Mouse (Mus musculus) kidney, postnatal 4 days (tissue): ENCODE results near the gene Dnaic2.
A peak's percentile ranks its signal among the peaks of the same experiment; 100 is the strongest.

Experiments used
- DNase-seq, 2 experiments: peaks; one replicate each; pipeline ENCODE4 v3.0.0; 2021; ENCODE audit warnings: mixed read lengths in 2 of 2

Dnaic2 gene

GRCm38 (mm10) chr11:114726965-114727825, at the start of gene Dnaic2:
Dnaic2 (plus strand) TSS chr11:114727408.
- DNase-seq: peak; percentile 80 to 88

- peak; percentile 51 to 67 for DNase-seq
Observed at GRCm38 (mm10) chr11:114679582-114679981, 47.6 kb upstream of the Dnaic2 start.

GRCm38 (mm10) chr11:114680291-114680690, 46.9 kb upstream of the Dnaic2 start:
- peak; percentile 62 to 77 for DNase-seq

- no peak for DNase-seq
Observed at GRCm38 (mm10) chr11:114681054-114681453, 46.2 kb upstream of the Dnaic2 start.

GRCm38 (mm10) chr11:114682321-114682900, 44.8 kb upstream of the Dnaic2 start:
- no peak for DNase-seq

GRCm38 (mm10) chr11:114683029-114683721, 44.0 kb upstream of the Dnaic2 start:
- no peak for DNase-seq

GRCm38 (mm10) chr11:114683722-114684621, 43.2 kb upstream of the Dnaic2 start:
- peak in 1 of 2 experiments; percentile 22 for DNase-seq

GRCm38 (mm10) chr11:114684627-114685373, 42.4 kb upstream of the Dnaic2 start:
- peak; percentile 30 to 67 for DNase-seq

GRCm38 (mm10) chr11:114685526-114686040, 41.6 kb upstream of the Dnaic2 start:
- no peak for DNase-seq

GRCm38 (mm10) chr11:114686221-114686959, 40.8 kb upstream of the Dnaic2 start:
- DNase-seq: no peak

- DNase-seq: peak; percentile 27 to 31
Observed at GRCm38 (mm10) chr11:114687574-114688188, 39.5 kb upstream of the Dnaic2 start.

GRCm38 (mm10) chr11:114688729-114689128, 38.5 kb upstream of the Dnaic2 start:
- DNase-seq: no peak

GRCm38 (mm10) chr11:114690192-114690591, 37.0 kb upstream of the Dnaic2 start:
- DNase-seq: no peak

- DNase-seq: no peak
Observed at GRCm38 (mm10) chr11:114691454-114692182, 35.6 kb upstream of the Dnaic2 start.

- no peak for DNase-seq
Observed at GRCm38 (mm10) chr11:114692601-114693000, 34.6 kb upstream of the Dnaic2 start.

GRCm38 (mm10) chr11:114693456-114693855, 33.8 kb upstream of the Dnaic2 start:
- no peak for DNase-seq

- DNase-seq: no peak
Observed at GRCm38 (mm10) chr11:114694451-114694850, 32.8 kb upstream of the Dnaic2 start.

- no peak for DNase-seq
Observed at GRCm38 (mm10) chr11:114698496-114698895, 28.7 kb upstream of the Dnaic2 start.

- DNase-seq: peak; percentile 70 to 83
Observed at GRCm38 (mm10) chr11:114699511-114699910, 27.7 kb upstream of the Dnaic2 start.
